Mouse (Mus musculus) CD8-positive naive resting alpha-beta T cell, adult 2 months (primary cell): Measurements from ENCODE around the gene Ptprd.

Experiments used
- DNase-seq, 2 experiments: peaks; one replicate each; pipeline ENCODE4 v3.0.0; 2022; ENCODE audit warnings: low read depth in 2 of 2, low spot score in 2 of 2

Gene Ptprd

GRCm38 (mm10) chr4:76414591-76414990, 1797.2 kb downstream of the Ptprd start:
- no peak for DNase-seq

GRCm38 (mm10) chr4:76410053-76410452, 1801.7 kb downstream of the Ptprd start:
- no peak for DNase-seq

GRCm38 (mm10) chr4:76409159-76409558, 1802.6 kb downstream of the Ptprd start:
- no peak for DNase-seq

- DNase-seq = no peak
Observed at GRCm38 (mm10) chr4:76405862-76406454, 1805.8 kb downstream of the Ptprd start.

GRCm38 (mm10) chr4:76403219-76403618, 1808.5 kb downstream of the Ptprd start:
- DNase-seq = no peak

- no peak for DNase-seq
Observed at GRCm38 (mm10) chr4:76387887-76388286, 1823.9 kb downstream of the Ptprd start.

GRCm38 (mm10) chr4:76386978-76387824, 1824.6 kb downstream of the Ptprd start:
- DNase-seq = no peak

- no peak for DNase-seq
Observed at GRCm38 (mm10) chr4:76385818-76386217, 1825.9 kb downstream of the Ptprd start.

- no peak for DNase-seq
Observed at GRCm38 (mm10) chr4:76380312-76380917, 1831.3 kb downstream of the Ptprd start.

GRCm38 (mm10) chr4:76370041-76370880, 1841.5 kb downstream of the Ptprd start:
- DNase-seq = no peak

GRCm38 (mm10) chr4:76369101-76369500, 1842.7 kb downstream of the Ptprd start:
- DNase-seq = no peak

- no peak for DNase-seq
Observed at GRCm38 (mm10) chr4:76368291-76368690, 1843.5 kb downstream of the Ptprd start.

- DNase-seq = no peak
Observed at GRCm38 (mm10) chr4:76367285-76367684, 1844.5 kb downstream of the Ptprd start.

GRCm38 (mm10) chr4:76365871-76366270, 1845.9 kb downstream of the Ptprd start:
- DNase-seq = no peak

- no peak for DNase-seq
Observed at GRCm38 (mm10) chr4:76361546-76361945, 1850.2 kb downstream of the Ptprd start.

GRCm38 (mm10) chr4:76354167-76354566, 1857.6 kb downstream of the Ptprd start:
- DNase-seq = no peak

- no peak for DNase-seq
Observed at GRCm38 (mm10) chr4:76352468-76352867, 1859.3 kb downstream of the Ptprd start.

- DNase-seq = no peak
Observed at GRCm38 (mm10) chr4:76351201-76351979, 1860.4 kb downstream of the Ptprd start.

- no peak for DNase-seq
Observed at GRCm38 (mm10) chr4:76350241-76350962, 1861.4 kb downstream of the Ptprd start.

GRCm38 (mm10) chr4:76344059-76344458, 1867.7 kb downstream of the Ptprd start:
- no peak for DNase-seq
